Mouse (Mus musculus): ENCODE measurements around the gene Itga6.

Gene Itga6

DNA sequence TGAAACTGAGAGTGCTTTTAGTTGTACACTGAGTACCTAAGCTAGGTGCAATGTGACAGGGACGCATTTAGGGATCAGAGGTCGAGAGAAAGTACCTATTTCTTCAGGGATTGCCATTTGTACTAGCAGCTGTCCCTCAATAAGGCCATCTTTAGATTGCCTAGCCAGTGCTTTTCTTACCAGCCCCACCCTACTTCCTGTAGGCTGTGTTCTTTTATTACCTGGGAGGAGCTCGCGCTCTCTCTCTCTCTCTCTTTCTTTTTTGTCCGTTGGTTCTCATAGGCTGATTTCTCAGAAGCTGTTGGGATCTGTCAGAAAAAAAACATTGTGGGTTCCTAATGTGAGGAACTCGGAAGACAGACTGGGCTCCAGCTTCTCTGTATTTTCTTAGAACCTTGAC, 55.4 kb downstream of the Itga6 start:
- DNase-seq (ENCODE audit: extremely low read depth, low read depth, low spot score), result no peak

- no peak for DNase-seq (ENCODE audit: extremely low read depth, low read depth, low spot score)
Measured at GRCm38 (mm10) chr2:71801691-71802090, 56.3 kb downstream of the Itga6 start.

DNA sequence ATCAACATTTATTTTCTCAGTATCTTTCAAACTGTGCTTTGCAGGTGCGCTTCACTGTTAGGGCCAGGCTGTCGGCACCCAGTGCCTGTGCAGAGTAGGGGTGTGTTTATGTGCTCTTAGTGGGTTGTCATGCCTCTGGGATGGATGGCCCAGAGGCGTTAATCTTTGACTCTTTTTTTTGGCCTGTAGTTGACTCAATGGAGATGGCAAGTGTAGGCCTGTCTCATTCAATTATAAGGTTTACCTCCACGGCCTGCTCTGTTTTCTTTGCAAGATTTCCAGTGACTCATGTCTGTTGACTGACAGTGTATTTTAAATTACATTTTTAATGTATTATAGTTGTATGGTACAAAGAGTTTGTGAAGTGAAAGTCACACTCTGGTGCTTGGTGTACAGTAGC, 56.7 kb downstream of the Itga6 start:
- no peak for DNase-seq (ENCODE audit: extremely low read depth, low read depth, low spot score)

GRCm38 (mm10) chr2:71805120-71805519, 59.7 kb downstream of the Itga6 start:
- no peak for DNase-seq (ENCODE audit: extremely low read depth, low read depth, low spot score)

DNA sequence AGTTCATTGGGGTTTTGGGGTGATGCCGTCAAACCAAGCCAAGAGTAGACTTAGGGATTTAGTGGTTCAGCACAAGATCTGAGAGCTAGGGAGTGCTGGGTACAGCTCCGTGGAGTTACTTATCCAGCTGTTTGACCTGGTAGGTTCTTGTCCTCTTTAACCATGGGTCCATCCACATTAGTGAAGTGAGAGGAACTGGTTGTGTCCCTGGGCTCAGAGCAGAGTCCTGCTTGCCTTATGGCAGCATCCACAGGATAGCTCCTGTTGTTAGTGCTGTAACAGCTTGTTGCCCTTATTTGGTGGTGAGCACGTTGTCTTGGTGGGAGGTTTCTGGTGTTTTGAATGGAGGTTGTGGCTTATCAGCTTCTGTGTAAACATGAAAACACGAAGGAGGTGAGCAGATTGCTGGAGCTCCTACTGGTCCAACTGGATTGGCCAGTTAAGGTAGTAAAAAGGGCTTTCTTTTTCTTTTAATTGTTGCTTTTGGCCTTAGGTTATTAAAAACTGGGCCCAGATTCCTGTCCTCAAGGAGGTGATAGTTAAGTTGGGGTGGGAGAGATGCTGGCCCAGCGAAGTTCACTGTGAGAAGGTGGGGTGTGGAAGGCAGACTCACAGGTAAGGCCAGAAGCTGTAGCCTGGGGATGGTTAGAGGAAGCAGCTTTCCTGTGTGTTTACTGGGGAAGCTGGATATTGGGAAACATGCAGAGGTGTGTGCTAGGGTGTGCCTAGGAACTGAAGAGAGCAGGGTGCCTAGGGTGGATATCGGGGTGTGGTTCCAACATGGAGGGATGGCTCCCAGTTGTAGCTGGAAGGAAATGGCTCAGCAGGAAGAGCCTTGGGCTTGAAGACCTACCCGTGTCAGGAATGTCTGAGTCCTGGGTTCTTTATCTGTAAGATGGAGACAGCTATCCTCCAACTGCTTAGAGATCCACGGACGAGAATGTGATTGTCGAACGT, 60.5 kb downstream of the Itga6 start:
- peak; percentile 61 for DNase-seq (ENCODE audit: extremely low read depth, low read depth, low spot score)

DNA sequence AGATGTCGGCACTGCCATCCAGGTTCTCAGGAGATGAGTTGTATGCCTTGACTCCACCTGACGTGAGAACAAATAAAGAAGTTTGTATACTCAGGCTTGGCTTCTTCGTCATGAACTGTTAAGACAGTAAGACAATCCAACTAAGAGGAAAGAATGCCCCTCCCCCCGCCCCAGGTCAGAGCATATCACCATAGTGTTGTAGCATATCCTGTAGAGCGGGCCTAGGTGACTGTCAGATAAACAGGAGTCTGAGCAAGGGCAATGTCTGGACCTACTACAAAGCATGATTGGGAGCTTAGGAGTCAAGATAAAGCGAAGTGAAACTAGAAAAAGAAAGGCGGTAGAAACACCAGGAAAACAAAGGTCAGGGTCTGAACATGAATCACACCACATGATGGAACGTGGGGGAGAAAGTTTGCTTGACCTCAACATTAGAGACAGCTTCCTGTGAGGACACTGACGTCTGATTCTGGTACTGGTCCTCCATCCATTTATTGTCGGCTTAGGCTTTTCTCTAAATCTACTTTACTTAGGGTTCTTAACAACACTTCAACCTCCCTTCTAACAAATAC, 64.0 kb downstream of the Itga6 start:
- DNase-seq (ENCODE audit: extremely low read depth, low read depth, low spot score), result no peak

DNA sequence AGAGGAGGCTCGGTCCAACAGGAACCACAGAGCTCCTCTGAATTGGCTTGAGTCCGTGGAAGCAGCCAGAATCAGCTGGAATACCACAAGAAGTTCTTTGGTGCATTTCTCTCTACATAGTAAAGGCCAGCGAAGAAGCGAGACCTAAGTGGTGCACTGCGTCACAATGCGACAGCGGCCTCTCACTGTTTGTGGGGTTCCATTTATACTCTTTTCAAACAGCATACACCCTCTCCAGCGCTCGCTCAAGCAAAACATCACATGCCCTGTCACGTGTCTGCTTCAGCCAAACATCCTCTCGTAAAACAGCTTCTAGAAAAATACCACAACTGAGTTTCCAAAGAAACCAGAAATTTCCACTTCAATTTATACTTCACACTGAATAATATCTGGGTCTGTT, 64.6 kb downstream of the Itga6 start:
- DNase-seq (ENCODE audit: extremely low read depth, low read depth, low spot score), result no peak

GRCm38 (mm10) chr2:71810906-71811305, 65.5 kb downstream of the Itga6 start:
- DNase-seq (ENCODE audit: extremely low read depth, low read depth, low spot score), result peak; percentile 93

DNA sequence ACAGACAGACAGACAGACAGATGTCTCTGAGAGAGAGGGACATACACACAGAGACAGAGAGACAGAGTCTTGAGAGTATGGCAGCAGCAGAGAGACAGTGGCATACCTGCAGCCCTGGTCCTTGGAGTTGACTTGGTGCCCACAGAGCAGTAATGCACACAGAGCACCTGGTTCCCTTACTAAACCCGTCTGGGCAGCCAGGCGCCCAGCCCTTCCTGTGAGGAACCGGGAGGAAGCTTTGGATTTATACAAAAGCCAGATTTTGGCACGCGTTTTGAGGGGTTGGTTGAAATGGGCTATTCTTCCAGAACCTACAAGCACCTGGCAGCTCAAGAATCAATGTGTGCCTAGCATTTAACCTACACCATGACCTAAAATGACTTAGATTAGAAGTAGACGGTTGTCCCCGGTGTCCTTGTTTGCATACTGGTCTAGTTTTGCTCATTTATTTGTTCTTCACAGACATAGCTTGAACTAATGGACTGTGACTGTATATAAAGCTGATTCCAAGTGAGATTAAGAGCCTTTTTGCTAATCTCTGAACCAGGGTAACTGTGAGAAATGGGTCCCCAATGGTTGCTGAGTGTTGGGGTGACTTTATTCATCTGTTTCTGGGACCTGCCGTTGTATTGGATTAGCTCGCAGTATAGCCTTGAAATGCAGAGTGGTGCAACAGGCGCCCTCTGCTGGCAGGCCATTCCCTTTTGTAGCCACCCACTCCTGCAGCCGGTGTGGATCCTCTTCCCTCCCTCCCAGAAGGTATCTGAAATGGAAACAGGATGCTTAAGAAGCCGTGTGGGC, 67.0 kb downstream of the Itga6 start:
- DNase-seq (ENCODE audit: extremely low read depth, low read depth, low spot score), result no peak

DNA sequence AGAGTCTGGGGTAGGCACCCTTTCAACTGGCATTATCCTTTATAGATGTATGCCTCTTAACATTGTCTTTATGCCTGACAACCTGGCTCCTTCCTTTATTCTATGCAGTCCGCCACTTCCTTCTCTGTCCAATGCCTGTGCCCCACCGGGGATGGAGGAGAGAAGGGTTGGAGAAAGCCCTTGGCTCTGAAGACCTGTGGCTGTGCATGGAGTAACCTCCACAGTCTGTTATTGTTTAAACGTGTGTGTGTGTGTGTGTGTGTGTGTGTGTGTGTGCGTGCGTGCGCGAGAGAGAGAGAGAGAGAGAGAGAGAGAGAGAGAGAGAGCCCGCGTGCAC, 67.6 kb downstream of the Itga6 start:
- no peak for DNase-seq (ENCODE audit: extremely low read depth, low read depth, low spot score)

- no peak for DNase-seq (ENCODE audit: extremely low read depth, low read depth, low spot score)
Measured at GRCm38 (mm10) chr2:71813371-71813770, 68.0 kb downstream of the Itga6 start.

DNA sequence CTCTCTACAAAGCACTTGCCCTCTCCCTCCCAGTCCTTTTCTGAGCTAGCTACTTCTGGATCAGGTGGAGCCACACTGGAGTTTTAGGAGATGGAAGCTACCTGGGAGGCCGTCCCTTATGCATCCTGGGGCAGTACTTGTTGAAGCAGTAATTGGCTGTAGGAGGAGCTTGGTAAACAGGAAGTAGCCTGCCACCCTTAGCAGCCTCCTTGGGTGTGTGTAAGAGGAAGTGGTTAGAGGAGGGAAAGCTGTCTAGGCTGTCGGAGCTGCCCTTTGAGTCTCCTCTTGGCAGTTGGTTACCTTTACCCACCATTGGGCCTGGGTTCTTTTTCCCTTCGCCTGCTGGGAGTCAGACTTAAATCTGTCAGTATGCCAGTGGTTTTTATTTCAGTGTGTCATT, 68.6 kb downstream of the Itga6 start:
- DNase-seq (ENCODE audit: extremely low read depth, low read depth, low spot score), result no peak

- no peak for DNase-seq (ENCODE audit: extremely low read depth, low read depth, low spot score)
Measured at GRCm38 (mm10) chr2:71815279-71815678, 69.9 kb downstream of the Itga6 start.

DNA sequence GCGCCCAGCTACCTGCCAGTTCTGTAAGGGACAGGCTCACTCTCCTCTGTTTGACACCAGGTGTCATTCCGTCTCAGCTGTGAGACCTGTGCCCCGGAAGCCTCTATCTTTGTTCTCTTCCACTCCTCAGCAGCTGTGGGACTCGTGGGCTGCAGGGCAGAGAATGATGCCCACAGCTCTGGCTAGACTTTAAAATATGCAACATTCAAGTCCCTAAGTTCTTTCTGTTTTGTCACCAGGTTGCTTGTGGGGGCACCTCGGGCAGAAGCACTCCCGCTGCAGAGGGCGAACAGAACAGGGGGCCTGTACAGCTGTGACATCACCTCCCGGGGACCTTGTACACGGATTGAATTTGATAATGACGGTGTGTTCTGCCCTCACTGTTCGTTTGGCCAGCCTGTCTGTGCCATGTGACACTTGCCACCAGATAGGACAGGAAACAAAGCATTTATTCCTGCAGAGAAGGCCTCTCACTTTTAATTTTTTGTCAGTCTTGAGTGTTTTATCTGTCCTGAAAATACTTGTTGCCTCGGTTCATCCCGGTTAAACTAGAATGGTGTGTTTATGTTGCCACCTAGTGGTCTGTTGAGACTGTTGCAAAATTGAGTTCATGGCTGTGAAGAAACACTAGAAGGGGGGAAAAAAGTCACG, 71.1 kb downstream of the Itga6 start:
- DNase-seq (ENCODE audit: extremely low read depth, low read depth, low spot score), result no peak

- DNase-seq (ENCODE audit: extremely low read depth, low read depth, low spot score), result no peak
Measured at GRCm38 (mm10) chr2:71824146-71824545, 78.7 kb downstream of the Itga6 start.

DNA sequence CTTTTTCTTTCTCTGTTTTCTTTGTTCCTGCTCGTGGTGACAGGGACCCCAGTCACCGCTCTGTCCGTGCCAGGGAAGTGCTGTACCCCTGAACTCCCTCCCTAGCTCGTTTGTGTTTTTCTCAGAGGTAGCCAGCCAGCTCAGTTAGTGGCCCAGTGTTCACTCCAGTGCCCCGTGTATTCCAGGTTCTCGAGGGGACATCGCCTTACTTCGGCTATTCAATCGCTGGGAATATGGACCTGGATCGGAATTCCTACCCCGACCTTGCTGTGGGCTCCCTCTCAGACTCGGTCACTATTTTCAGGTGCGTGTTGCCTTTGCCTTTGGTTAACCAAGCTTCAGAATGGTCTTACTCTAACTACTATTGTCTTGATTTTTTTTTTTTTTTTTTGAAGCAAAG, 82.3 kb downstream of the Itga6 start:
- DNase-seq (ENCODE audit: extremely low read depth, low read depth, low spot score), result no peak

DNA sequence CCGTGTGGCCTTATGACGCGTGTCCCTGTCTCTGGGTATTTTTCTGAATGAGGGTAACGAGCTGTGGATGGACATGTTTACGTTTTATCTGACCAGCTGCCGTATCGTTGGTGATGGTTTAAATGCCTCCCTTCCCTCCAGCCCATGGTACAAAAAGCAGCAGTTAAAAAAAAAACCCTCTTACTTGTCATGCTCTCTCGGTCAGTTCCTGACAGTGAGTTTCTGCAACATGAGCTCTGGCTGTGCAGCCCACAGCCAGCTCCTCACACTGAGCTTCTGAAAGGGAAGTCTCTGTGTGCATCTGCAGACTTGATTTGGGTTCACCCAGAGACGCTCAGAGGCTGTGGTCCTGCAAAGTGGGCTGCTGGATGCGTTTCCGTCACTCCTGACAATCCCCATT, 83.5 kb downstream of the Itga6 start:
- no peak for DNase-seq (ENCODE audit: extremely low read depth, low read depth, low spot score)

GRCm38 (mm10) chr2:71833626-71834025, 88.2 kb downstream of the Itga6 start:
- DNase-seq (ENCODE audit: extremely low read depth, low read depth, low spot score), result no peak

- no peak for DNase-seq (ENCODE audit: extremely low read depth, low read depth, low spot score)
Measured at GRCm38 (mm10) chr2:71834371-71834770, 89.0 kb downstream of the Itga6 start.

- no peak for DNase-seq (ENCODE audit: extremely low read depth, low read depth, low spot score)
Measured at GRCm38 (mm10) chr2:71835556-71835955, 90.1 kb downstream of the Itga6 start.

- no peak for DNase-seq (ENCODE audit: extremely low read depth, low read depth, low spot score)
Measured at GRCm38 (mm10) chr2:71836232-71836631, 90.8 kb downstream of the Itga6 start.
